ENCODE assay signal across 8 mouse cellular contexts in the genomic region with DNA sequence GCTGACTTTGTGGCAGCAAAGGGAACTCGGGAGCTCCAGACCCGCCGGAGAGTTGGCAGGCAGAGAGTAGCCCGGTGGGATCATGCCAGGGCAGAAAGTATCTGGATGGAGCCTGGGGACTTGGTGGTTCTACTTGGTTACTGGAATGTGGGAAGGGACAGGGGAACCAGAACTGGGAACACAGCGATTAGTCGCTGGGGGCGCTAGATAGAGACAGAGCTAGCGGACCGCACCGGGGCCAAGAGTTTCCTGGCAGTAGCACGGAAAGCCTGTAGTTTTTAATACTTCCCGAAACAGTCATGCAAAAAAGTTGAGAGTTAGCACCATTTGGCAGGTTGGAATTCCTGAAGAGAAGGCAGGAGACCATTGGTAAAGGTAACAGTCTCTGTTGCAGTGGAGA. TPM values are rescaled to one million over a fixed set of nuclear protein-coding genes. Genes with fewer than 3 reads are reported as not detected.
DNase-seq lines count a peak whose midpoint lies in the region; ATAC-seq and TF ChIP-seq lines count a peak whose summit lies in the region.

No protein-coding gene starts in this region.

- DNase-seq in adrenal gland, adult 2 months = peak; percentile 30
- DNase-seq in adrenal gland, postnatal 4 days (ENCODE audit: low spot score in 2 of 2) = no peak
- DNase-seq in midbrain, postnatal 0 days (ENCODE audit: low spot score) = peak; percentile 30
- DNase-seq in liver = peak; percentile 71
- peak; percentile 40 to 72 for DNase-seq in spleen, postnatal 10 days (ENCODE audit: low spot score in 2 of 2)

- H3K9ac ChIP-seq in midbrain, postnatal 0 days (replicated peaks; ENCODE audit: low read length, poor library complexity, severe bottlenecking) = no peak overlapping the region
- H3K9ac ChIP-seq in midbrain, embryonic 15.5 days = no peak overlapping the region
- no peak overlapping the region for H3K9ac ChIP-seq in heart, embryonic 13.5 days
- no peak overlapping the region for H3K9ac ChIP-seq in intestine, embryonic 16.5 days (ENCODE audit: low read depth, low read length)

- H3K4me3 ChIP-seq in midbrain, postnatal 0 days (ENCODE audit: low read depth, low read length) = no peak overlapping the region
- H3K4me3 ChIP-seq in midbrain, embryonic 15.5 days = no peak overlapping the region
- peak overlapping the region; percentile 16; the same call in 1 of the 2 replicates for H3K4me3 ChIP-seq in heart, embryonic 13.5 days
- H3K4me3 ChIP-seq in intestine, embryonic 16.5 days (ENCODE audit: low read length) = no peak overlapping the region

- no peaks in the 10 kb centered on the region for H3K36me3 ChIP-seq in midbrain, postnatal 0 days (ENCODE audit: insufficient read depth, low read length)
- H3K36me3 ChIP-seq in midbrain, embryonic 15.5 days (replicated peaks) = no peaks in the 10 kb centered on the region
- H3K36me3 ChIP-seq in heart, embryonic 13.5 days = no peaks in the 10 kb centered on the region
- H3K36me3 ChIP-seq in intestine, embryonic 16.5 days (ENCODE audit: control insufficient read depth, insufficient read depth, low read length) = no peaks in the 10 kb centered on the region

- peak; percentile 34 for TF ChIP-seq CTCF in midbrain, postnatal 0 days (IDR thresholded peaks at IDR 0.05)

- no peaks in the 10 kb centered on the region for H3K4me1 ChIP-seq in midbrain, postnatal 0 days (ENCODE audit: insufficient read depth, low read length)
- peaks cover 4% of the 10 kb centered on the region for H3K4me1 ChIP-seq in midbrain, embryonic 15.5 days
- peaks cover 4% of the 10 kb centered on the region for H3K4me1 ChIP-seq in heart, embryonic 13.5 days
- H3K4me1 ChIP-seq in intestine, embryonic 16.5 days (ENCODE audit: control insufficient read depth, insufficient read depth, low read length) = 0 out of 2 replicates have a peak, but pooled peaks cover 1% of the 10 kb centered on the region

- H3K9me3 ChIP-seq in midbrain, postnatal 0 days (ENCODE audit: low read length) = no peaks in the 10 kb centered on the region
- H3K9me3 ChIP-seq in midbrain, embryonic 15.5 days = no peaks in the 10 kb centered on the region
- no peaks in the 10 kb centered on the region for H3K9me3 ChIP-seq in heart, embryonic 13.5 days
- H3K9me3 ChIP-seq in intestine, embryonic 16.5 days (ENCODE audit: control insufficient read depth, low read length) = no peaks in the 10 kb centered on the region

- no peak overlapping the region for H3K4me2 ChIP-seq in midbrain, postnatal 0 days (ENCODE audit: low read depth, low read length, poor library complexity, severe bottlenecking)
- H3K4me2 ChIP-seq in midbrain, embryonic 15.5 days = no peak overlapping the region
- peak overlapping the region; percentile 59 for H3K4me2 ChIP-seq in heart, embryonic 13.5 days
- H3K4me2 ChIP-seq in intestine, embryonic 16.5 days (ENCODE audit: low read depth, low read length) = no peak overlapping the region

- H3K27ac ChIP-seq in midbrain, postnatal 0 days (ENCODE audit: low read depth, low read length) = no peak overlapping the region
- H3K27ac ChIP-seq in midbrain, embryonic 15.5 days = no peak overlapping the region
- no peak overlapping the region for H3K27ac ChIP-seq in heart, embryonic 13.5 days (replicated peaks)
- H3K27ac ChIP-seq in intestine, embryonic 16.5 days (ENCODE audit: low read length) = no peak overlapping the region

- ATAC-seq in midbrain, postnatal 0 days (ENCODE audit: low FRiP score) = no peak
- ATAC-seq in midbrain, embryonic 15.5 days (replicated peaks) = no peak
- ATAC-seq in heart, embryonic 13.5 days (ENCODE audit: extremely low read depth, insufficient number of reproducible peaks, low FRiP score, low TSS enrichment) = no peak
- no peak for ATAC-seq in intestine, embryonic 16.5 days

- H3K27me3 ChIP-seq in midbrain, postnatal 0 days (ENCODE audit: insufficient read depth, low read length) = 0 out of 2 replicates have a peak, but pooled peaks cover 3% of the 10 kb centered on the region
- H3K27me3 ChIP-seq in midbrain, embryonic 15.5 days (replicated peaks) = no peaks in the 10 kb centered on the region; the same call in 1 of the 2 replicates
- H3K27me3 ChIP-seq in heart, embryonic 13.5 days (replicated peaks) = no peaks in the 10 kb centered on the region
- H3K27me3 ChIP-seq in intestine, embryonic 16.5 days (replicated peaks; ENCODE audit: control insufficient read depth, insufficient read depth, low read length) = no peaks in the 10 kb centered on the region

- 26% methylated on average over 12 of the region's 12 CpGs for WGBS in midbrain, postnatal 0 days
- 26% methylated on average over 12 of the region's 12 CpGs for WGBS in midbrain, embryonic 15.5 days
- WGBS in heart, embryonic 13.5 days = 16% methylated on average over 12 of the region's 12 CpGs
- WGBS in intestine, embryonic 16.5 days = 21% methylated on average over 12 of the region's 12 CpGs

RNA-seq across cellular contexts. Expression of a gene that starts 5.7 kb away (rescaled TPM):
- total RNA-seq in adrenal gland, adult 2 months (2021) = 10 to 100 TPM in 1 of 2 experiments, 1 to 10 TPM in 1; 9.1 to 11.4 TPM
- 7.1 and 7.5 TPM in 2 replicates for polyA plus RNA-seq in adrenal gland, adult 2 months (2012; rRNA removed)
- total RNA-seq in adrenal gland, postnatal 4 days (2021) = 1 to 10 TPM; 8.9 to 9.9 TPM
- 16.7 and 19.8 TPM in 2 replicates for total RNA-seq in midbrain, postnatal 0 days (2014; rRNA removed)
- polyA plus RNA-seq in midbrain, postnatal 0 days (2015; fragmentation: Nextera tagmentation; extraction: Ambion mirVana) = 10.2 and 10.5 TPM in 2 replicates
- polyA plus RNA-seq in midbrain, embryonic 15.5 days (2015; fragmentation: Nextera tagmentation; extraction: Ambion mirVana) = 12.7 and 13.0 TPM in 2 replicates
- 7.5 and 7.6 TPM in 2 replicates for polyA plus RNA-seq in heart, embryonic 13.5 days (2015; fragmentation: Nextera tagmentation; extraction: Ambion mirVana)
- 8.9 and 9.8 TPM in 2 replicates for polyA plus RNA-seq in intestine, embryonic 16.5 days (2015; fragmentation: Nextera tagmentation; extraction: Ambion mirVana)

RNA-seq across cellular contexts. Expression of a gene that starts 17.7 kb away (rescaled TPM):
- under 1 TPM; 0.03 to 0.06 TPM for total RNA-seq in adrenal gland, adult 2 months (2021)
- polyA plus RNA-seq in adrenal gland, adult 2 months (2012; rRNA removed) = not detected in 2 replicates
- total RNA-seq in adrenal gland, postnatal 4 days (2021) = under 1 TPM; 0.03 to 0.11 TPM
- 0.60 and 0.66 TPM in 2 replicates for total RNA-seq in midbrain, postnatal 0 days (2014; rRNA removed)
- polyA plus RNA-seq in midbrain, postnatal 0 days (2015; fragmentation: Nextera tagmentation; extraction: Ambion mirVana) = 0.13 and 0.21 TPM in 2 replicates
- 0.14 and 0.28 TPM in 2 replicates for polyA plus RNA-seq in midbrain, embryonic 15.5 days (2015; fragmentation: Nextera tagmentation; extraction: Ambion mirVana)
- polyA plus RNA-seq in heart, embryonic 13.5 days (2015; fragmentation: Nextera tagmentation; extraction: Ambion mirVana) = 0.01 TPM in 2 replicates
- polyA plus RNA-seq in intestine, embryonic 16.5 days (2015; fragmentation: Nextera tagmentation; extraction: Ambion mirVana) = 0.06 and 0.07 TPM in 2 replicates

RNA-seq across cellular contexts. Expression of a gene that starts 37.5 kb away (rescaled TPM):
- 100 to 1,000 TPM; 169 to 191 TPM for total RNA-seq in adrenal gland, adult 2 months (2021)
- polyA plus RNA-seq in adrenal gland, adult 2 months (2012; rRNA removed) = 420 and 432 TPM in 2 replicates
- total RNA-seq in adrenal gland, postnatal 4 days (2021) = 100 to 1,000 TPM; 182 to 190 TPM
- total RNA-seq in midbrain, postnatal 0 days (2014; rRNA removed) = 149 and 182 TPM in 2 replicates
- 404 TPM in 2 replicates for polyA plus RNA-seq in midbrain, postnatal 0 days (2015; fragmentation: Nextera tagmentation; extraction: Ambion mirVana)
- 501 and 512 TPM in 2 replicates for polyA plus RNA-seq in midbrain, embryonic 15.5 days (2015; fragmentation: Nextera tagmentation; extraction: Ambion mirVana)
- 440 and 447 TPM in 2 replicates for polyA plus RNA-seq in heart, embryonic 13.5 days (2015; fragmentation: Nextera tagmentation; extraction: Ambion mirVana)
- 615 and 619 TPM in 2 replicates for polyA plus RNA-seq in intestine, embryonic 16.5 days (2015; fragmentation: Nextera tagmentation; extraction: Ambion mirVana)

Comparison
In these comparisons a context has a peak if more than half of its experiments do, and no peak if none do; other contexts are left out.
1. DNase-seq: peak in adrenal gland, adult 2 months (single experiment), midbrain, postnatal 0 days (single experiment), liver (single experiment) and spleen, postnatal 10 days (2 of 2); none in adrenal gland, postnatal 4 days (0 of 2).